Mouse (Mus musculus): ENCODE measurements around the gene 4930404N11Rik.

The 4930404N11Rik gene

DNA sequence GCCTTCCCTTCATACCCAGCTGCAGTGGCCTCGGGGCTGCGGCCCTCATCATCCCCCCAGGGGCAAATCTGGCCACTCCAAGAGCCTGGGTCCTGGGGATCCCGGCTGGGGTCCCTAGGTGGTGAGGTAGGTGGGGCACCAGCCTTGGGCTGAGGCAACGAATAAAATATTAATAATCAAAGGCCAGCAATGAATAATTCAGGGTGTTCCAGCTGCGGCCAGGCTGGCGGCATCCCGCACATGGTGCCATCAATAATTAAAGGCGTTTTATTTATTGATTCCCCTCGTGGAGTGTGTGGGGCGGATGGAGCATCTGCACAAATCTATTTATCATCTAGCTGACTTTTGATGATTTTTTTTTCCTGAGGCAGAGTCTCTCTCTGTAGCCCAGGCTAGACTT lies 37.9 kb upstream of the 4930404N11Rik start:
- in situ Hi-C loops (cut with MboI; ENCODE audit: unreplicated experiment in 2 of 2) = loop anchor here in 1 of 2 experiments (10.0 kb wide), 1 partner anchor 771 kb away; no protein-coding TSS in a partner anchor

DNA sequence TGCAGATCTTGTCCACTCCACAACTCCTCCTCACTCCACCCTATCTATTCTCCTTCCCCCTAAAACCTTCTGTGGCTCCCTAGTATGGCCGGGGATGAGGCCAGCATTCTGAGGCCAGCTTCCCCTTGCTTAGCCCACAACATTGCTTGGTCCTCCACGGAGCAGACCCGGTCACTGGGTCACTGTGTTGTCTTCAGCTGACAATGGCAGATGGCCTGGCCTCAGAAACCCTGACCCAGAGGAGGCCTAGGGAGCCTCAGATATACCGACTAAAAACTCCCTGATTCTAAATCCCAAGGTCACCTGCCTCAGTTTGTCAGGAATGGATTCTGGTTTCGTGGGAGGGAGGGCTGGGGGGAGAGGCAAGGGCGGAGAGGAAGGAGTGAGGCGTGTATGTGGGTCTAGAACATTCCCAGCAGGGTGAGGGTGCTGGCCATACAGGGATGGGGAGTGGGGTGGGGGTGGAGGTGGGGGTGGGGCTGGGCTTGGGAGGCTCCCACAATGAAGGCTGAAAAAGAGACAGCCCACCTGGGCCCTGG lies 36.7 kb upstream of the 4930404N11Rik start:
- in situ Hi-C loops (cut with MboI; ENCODE audit: unreplicated experiment in 2 of 2) = loop anchor here in 1 of 2 experiments (10.0 kb wide), 1 partner anchor 773 kb away; no protein-coding TSS in a partner anchor

DNA sequence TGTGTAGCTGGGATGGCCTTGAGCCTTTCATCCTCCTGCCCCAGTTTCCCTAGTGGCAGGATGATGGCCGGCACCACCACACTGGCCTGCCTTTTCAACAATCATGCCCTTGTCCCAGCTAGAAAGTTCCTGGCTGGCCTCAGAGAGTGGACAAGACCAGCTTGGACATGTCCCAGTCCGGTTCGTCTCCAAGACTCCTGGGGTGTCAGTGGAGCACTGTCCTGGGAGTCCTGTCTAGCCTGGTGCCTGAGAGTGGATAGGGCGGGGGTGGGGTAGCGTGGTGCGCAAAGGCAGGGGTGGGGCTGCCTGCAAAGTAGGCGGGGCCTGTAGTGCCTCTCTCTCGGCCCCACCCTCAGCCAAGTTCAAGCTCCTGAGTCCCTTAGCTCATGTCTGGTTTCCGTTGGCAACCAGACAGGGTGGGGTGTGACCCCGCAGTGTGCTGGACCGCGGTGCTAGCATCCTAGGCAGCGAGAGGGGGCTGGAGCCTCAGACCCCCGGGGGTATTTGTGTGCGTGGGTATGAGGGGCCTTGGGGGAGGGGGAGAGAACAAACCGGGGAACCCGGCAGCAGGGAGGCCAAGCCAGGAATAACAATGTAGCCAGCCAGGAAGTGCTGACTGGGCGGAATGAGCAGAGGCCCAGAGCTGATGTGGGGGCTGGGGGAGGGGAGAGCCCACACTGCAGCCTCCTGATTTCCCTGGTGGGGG lies 36.1 kb upstream of the 4930404N11Rik start:
- in situ Hi-C loops (cut with MboI; ENCODE audit: unreplicated experiment in 2 of 2) = loop anchor here in 1 of 2 experiments (10.0 kb wide), 1 partner anchor 773 kb away; no protein-coding TSS in a partner anchor

DNA sequence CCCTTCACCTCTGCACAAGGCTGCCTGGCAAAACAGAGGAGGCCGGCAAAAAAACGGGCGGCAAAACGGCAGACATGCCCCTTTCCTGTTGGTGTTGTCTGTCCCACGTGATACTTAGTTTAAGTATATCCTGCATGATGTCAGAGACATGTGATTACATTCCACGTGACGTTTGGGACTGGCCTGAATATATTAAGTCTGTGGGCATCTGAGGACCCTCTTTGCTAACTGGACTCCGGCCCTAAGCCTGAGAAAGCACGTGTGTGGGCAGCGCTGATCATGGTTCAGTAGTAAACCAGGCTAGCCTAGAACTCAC lies 35.5 kb upstream of the 4930404N11Rik start:
- in situ Hi-C loops (cut with MboI; ENCODE audit: unreplicated experiment in 2 of 2) = loop anchor here in 1 of 2 experiments (10.0 kb wide), 1 partner anchor 774 kb away; no protein-coding TSS in a partner anchor

DNA sequence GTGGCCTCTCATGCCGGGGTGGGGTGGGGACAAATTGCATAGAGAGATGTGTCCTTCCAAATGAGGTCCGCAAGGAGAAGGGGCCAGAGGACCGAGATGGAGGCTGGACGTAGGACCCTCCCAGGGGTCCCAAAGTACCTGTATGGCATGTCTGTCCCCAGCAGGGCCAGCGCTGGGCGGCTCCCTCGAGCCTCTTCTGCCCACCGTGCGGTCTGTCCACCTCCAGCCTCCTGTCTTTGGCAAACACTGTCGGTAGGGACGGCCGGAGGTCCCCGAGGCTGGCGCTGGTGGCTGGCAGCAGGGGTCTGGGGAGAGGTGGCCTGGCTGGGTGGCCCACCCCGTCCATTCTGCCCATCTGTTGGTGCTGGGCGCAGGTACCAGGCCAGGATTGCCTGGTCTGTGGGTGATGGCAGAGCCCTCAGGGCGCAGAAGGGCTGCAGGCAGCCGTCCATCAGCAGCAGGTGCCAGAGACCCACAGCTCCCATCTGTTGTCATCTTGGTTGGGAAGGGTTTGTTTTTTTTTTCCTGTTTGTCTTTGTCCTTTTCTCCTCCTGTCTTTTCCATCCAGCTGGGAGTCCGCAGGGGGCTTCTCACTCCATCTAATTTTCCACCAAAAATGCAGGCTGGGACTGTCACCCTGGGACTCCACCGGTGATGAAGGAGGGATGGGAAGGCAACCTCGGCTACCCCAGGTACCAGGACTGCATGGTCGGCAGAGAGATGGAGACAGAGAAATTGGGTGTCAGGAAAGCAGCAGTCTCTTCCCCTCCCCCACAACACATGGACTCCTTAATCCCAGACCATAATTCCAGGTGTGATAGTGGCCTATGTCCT lies 35.0 kb upstream of the 4930404N11Rik start:
- in situ Hi-C loops (cut with MboI; ENCODE audit: unreplicated experiment in 2 of 2) = loop anchor here in 1 of 2 experiments (10.0 kb wide), 1 partner anchor 774 kb away; no protein-coding TSS in a partner anchor

DNA sequence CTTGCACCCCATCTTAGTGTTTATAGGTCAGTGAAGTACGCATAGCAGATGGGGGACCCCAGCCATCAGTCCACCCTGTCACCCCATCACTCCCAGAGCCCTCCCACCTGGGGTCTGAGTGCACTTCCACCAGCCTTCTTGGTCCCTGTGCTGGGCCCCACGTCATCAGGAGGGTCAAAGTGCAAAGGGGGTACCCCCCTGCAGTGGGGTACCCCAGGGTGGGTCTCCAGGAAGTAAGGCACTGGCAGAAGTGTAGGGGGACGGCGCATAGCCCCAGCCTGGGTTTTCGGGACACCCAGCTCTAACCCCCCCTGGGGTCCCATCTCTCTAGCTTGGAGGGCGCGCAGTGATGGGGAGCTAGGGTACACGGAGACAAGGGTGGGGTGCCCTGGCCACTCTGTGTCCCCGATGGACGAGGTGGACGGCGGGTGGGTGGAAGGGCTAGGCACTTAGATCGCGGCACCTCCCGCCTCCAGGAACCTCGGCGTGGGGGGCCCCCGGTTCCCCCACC lies 34.2 kb upstream of the 4930404N11Rik start:
- in situ Hi-C loops (cut with MboI; ENCODE audit: unreplicated experiment in 2 of 2) = loop anchor here (5.0 to 25.0 kb wide), 4 partner anchors 132 to 1237 kb away; partner anchors contain the start of gene Tdg (in 1 of the 2)

DNA sequence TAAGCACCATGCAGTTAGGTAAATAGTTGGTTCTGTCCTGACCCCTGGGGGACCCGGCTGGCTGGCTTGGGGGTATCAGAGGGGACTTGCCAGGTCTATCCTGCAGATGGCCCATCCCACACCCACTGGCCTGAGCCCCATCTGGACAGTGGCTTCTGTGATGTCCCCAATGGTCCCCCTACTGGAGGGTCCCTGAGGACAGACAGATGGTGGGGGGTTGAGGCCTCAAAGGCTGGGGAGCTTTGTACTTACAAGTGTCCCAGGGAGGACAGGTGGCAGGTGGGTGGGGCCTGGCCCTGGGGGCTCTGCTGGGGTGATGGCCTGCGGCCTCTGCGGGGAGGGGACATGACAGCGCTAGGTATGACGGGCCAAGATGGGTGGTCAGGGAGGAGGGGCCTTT lies 33.7 kb upstream of the 4930404N11Rik start:
- in situ Hi-C loops (cut with MboI; ENCODE audit: unreplicated experiment in 2 of 2) = loop anchor here in 1 of 2 experiments (5.0 to 25.0 kb wide), 3 partner anchors 133 to 1238 kb away; partner anchors contain the start of gene Tdg

DNA sequence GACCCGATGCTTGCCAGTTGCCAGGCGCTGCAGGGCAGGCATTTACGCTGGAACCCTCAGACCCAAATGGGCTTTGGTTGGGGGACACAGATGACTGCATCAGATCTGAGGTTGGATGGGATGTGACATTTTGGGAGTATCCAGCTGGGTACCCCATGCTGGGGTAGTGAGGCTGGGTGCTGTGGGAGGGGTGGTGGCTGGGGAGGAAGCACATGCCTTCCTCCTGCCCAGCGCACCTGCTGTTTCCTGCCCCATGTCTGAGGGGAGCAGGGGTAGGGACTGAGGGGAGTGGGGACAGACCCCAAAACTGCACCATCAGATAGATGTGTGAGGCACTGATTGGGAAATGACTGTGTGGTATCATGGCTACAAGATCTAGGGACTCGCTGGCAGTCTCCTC lies 31.1 kb upstream of the 4930404N11Rik start:
- in situ Hi-C loops (cut with MboI; ENCODE audit: unreplicated experiment in 2 of 2) = loop anchor here in 1 of 2 experiments (5.0 to 25.0 kb wide), 3 partner anchors 136 to 1241 kb away; partner anchors contain the start of gene Tdg

DNA sequence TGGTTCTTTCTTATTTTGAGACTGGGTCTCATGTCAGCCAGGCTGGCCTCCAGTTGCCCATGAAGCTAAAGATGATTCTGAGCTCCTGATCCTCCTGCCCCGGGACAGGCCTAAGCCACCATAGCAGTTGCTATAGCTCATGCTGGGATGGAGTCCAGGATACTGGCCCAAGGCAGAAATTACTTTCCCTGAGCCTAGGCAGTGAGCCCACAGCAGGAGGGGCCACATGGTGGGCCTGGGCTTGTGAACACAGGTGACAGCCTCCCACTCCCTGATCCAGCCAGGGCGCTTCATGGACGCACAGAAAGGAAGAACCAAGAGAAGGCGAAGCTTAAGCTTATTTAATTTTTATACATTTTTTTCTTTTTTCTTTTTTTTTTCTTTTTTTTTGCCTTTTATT lies 30.2 kb upstream of the 4930404N11Rik start:
- in situ Hi-C loops (cut with MboI; ENCODE audit: unreplicated experiment in 2 of 2) = loop anchor here in 1 of 2 experiments (5.0 to 25.0 kb wide), 3 partner anchors 136 to 1241 kb away; partner anchors contain the start of gene Tdg

DNA sequence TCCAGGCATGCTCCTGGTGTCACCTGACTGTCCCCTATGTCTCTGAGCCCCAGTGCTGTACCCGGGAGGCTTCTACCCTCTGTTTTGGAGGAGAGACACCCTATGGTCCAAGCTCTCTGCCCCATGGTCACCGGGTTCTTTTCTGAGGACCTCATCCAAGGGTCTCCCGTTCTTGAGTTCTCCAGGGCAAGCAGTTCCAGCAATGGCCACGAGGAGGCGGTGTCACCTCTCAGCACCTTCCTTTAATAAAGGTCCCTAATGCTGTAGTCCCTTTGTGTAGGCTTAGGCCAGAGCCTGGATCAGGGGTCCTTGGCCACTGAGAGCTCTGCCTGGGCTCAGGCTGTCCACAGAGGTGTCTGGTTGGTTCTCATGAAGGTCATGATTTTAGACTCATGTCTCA lies 29.5 kb upstream of the 4930404N11Rik start:
- in situ Hi-C loops (cut with MboI; ENCODE audit: unreplicated experiment in 2 of 2) = loop anchor here in 1 of 2 experiments (5.0 to 25.0 kb wide), 3 partner anchors 137 to 1242 kb away; partner anchors contain the start of gene Tdg

DNA sequence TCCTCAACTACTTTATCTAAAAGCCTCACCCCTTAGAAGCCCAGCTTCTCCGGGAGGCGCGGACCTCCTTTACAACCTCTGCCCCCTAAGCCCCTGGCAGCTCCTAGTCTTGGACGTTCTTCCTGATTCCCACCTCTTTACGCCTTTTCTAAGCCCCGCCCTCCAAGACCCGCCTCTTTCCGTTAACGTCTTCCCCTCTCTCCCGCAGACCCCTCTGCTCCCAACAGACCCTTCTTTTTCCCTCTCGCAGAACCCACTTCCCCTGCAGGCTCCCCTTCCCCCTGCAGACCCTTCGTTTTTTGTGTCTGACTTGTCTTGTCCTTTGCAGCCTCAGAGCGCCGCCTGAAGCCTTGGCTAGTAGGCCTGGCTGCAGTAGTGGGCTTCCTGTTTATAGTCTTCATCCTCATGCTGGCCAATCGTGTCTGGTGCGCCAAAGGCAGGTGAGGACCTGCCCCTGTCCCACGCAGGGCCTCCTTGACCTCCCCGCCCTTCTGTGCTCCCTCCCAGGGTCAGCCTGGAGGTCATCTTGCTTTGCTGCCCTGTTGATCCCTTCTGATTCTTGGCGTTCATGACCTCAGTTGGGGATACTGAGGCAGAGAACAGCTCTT lies 27.9 kb upstream of the 4930404N11Rik start:
- in situ Hi-C loops (cut with MboI; ENCODE audit: unreplicated experiment in 2 of 2) = loop anchor here (5.0 to 25.0 kb wide), 4 partner anchors 59 to 1244 kb away; partner anchors contain the start of genes Gna11 (in 1 of the 2) and Tdg (in 1 of the 2)

DNA sequence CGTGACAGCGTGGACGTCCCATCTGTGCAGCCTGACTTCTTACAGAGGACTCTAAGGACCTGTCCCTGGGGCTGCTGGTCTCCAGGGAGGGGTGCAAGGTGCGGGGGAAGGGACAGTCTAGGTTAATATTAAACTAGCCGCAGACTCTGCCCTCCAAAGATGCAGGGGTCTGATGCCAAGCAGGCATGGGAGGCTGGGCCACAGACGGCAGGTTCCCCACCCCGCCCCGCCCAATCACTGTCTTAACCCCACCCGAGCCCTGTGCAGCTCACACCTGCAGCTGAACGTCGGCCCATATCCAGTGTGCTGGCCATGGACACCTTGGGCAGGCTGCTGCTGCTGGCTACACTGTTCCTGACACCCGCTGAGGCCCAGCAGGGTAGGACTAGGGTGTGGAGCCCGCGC lies 27.2 kb upstream of the 4930404N11Rik start, which contains the start of gene Smim24:
Gene Smim24, plus strand, starts transcription at position 271 of the 405 bp plus-strand sequence.
- in situ Hi-C loops (cut with MboI; ENCODE audit: unreplicated experiment in 2 of 2) = loop anchor here (5.0 to 25.0 kb wide), 4 partner anchors 60 to 1245 kb away; partner anchors contain the start of genes Gna11 (in 1 of the 2) and Tdg (in 1 of the 2)

DNA sequence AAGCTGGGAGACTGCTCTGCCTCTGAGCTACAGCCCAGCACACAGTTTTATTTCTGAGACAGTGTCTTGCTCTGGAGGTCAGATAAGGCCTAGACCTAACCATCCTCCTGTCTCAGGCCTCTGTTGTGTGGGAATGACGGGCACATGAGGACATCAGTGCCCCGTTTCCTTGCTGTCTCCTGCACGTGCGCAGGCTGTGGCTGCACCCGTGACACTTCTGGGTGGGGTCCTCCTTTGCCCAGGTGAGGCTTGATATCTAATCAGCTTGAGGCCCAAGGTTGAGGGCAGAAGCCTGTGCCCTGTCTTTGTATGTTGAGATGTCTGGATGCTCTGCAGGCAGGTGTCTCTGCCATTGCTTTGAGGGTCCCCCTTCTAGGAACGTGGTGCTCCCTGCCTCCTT lies 26.7 kb upstream of the 4930404N11Rik start:
- in situ Hi-C loops (cut with MboI; ENCODE audit: unreplicated experiment in 2 of 2) = loop anchor here (5.0 to 25.0 kb wide), 4 partner anchors 60 to 1245 kb away; partner anchors contain the start of genes Gna11 (in 1 of the 2) and Tdg (in 1 of the 2)

DNA sequence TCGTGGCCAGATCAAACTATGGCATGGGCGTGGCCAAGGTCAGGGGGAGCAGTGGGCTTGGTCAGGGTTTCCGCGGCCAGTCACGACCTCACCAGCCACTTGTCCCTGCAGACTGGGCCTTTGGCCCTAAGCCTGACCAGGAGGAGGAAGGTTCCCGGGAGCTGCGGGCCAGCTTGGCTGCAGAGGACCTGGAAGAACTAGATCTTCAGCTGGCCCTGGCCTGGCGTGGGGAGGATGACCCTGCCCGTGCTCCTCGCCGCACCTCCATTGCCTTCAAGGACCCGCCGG lies 25.0 kb upstream of the 4930404N11Rik start:
- in situ Hi-C loops (cut with MboI; ENCODE audit: unreplicated experiment in 2 of 2) = loop anchor here (5.0 to 25.0 kb wide), 4 partner anchors 62 to 1247 kb away; partner anchors contain the start of genes Gna11 (in 1 of the 2) and Tdg (in 1 of the 2)

DNA sequence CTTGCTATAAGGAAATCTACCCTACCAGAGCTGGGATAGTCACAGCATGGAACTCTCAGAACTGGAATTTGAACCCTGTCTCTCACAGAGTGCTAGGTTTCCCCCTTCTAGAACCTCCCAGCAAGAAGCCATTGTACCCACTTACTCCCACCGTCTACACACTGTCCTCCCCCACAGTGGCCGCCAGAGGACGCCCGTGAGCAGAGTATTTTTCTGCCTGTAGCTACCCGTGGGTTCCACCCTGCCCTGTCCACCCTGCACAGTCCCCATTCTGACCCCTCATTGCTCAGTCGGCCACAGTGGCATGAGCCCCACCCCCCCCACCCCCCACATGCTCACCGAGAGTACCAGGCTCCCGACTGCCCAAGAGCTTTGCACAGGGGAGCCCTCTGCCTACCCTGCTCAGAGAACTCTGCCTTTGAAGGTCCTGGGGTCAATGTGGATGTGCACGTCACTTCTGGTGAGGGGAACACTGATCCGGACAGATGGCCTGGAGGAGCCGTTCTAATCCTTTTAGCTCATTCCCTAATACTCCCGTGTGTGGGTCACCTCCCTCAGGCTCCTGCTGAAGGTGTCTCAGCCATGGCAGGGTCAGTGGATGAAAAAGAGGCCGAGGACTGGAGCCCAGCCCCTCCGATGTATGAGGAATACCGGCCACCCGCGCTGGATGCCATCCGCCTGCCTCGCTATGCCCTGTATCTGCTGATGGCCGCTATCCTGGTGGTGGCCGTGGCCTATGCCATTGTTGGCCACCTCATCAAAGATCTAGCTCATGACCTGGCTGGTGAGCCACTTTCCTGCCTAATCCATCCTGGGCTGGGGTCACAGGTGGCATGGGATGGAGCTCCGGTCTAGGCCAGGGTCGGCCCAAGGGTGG lies 24.4 kb upstream of the 4930404N11Rik start:
- in situ Hi-C loops (cut with MboI; ENCODE audit: unreplicated experiment in 2 of 2) = loop anchor here (5.0 to 25.0 kb wide), 4 partner anchors 62 to 1247 kb away; partner anchors contain the start of genes Gna11 (in 1 of the 2) and Tdg (in 1 of the 2)

DNA sequence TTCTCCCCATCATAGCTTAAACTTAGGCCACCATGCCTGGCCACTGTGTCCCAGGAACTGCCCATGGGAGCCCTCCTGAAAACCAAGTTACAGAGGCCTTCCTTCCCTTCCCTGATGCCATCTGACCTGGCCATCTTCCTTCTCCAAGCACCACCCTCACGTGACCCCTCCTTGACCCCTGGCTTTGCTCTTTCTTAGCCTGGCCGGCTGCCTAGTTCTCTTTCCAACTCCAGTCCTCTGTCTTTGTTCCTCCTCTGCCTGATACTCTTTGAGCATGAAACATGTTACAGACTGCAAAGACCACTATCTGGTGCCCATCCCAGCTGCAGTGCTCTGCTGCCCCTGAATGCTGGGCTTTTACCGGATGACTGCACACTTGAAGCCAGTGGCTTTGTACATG lies 23.8 kb upstream of the 4930404N11Rik start:
- in situ Hi-C loops (cut with MboI; ENCODE audit: unreplicated experiment in 2 of 2) = loop anchor here in 1 of 2 experiments (25.0 kb wide), 1 partner anchor 1248 kb away; the partner anchor contains the start of gene Tdg

DNA sequence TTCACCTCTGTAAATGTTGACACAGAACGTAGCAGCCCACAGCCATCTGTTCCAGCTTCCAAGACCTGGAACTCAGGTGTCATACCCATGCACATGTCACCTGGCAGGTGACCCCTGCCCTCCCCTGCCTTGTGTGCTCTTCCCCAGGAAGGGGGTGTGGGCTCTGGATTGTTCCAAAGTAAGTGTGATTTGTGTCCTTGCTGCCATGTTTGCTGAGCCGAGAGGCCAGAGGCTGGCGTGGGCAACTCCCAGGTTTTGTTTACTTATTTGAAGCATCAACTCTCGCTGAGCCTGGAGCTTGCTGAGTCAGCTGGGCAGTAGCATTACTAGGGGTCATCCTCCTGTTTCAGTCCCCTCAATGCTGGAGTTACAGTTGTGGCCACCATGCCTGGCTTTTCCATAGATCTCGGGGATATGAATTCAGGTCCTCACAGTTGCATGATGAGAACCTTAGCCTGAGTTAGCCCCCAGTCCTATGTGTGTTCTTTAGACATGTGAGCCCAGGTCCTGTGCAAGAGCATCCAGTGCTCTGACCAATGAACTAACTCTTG lies 23.0 kb upstream of the 4930404N11Rik start, which contains the start of gene Gm48552:
Gene Gm48552, plus strand, starts transcription at position 501 of the 551 bp plus-strand sequence.
- in situ Hi-C loops (cut with MboI; ENCODE audit: unreplicated experiment in 2 of 2) = loop anchor here in 1 of 2 experiments (25.0 kb wide), 1 partner anchor 1249 kb away; the partner anchor contains the start of gene Tdg

DNA sequence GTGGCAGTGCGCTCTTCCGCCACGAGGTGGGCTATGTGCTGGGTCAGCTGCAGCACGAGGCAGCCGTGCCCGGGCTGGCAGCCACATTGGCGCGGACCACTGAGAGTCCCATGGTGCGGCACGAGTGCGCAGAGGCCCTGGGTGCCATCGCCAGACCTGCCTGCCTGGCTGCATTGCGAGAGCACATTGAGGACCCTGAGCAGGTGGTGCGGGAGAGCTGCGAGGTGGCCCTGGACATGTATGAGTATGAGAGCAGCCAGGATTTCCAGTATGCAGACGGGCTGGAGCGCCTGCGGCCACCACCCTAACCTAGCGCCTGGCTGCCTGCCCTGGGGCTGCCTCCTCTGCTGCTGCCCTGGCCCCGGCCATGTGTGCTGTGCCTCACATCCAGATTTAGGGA lies 22.1 kb upstream of the 4930404N11Rik start:
- in situ Hi-C loops (cut with MboI; ENCODE audit: unreplicated experiment in 2 of 2) = loop anchor here in 1 of 2 experiments (25.0 kb wide), 1 partner anchor 1250 kb away; the partner anchor contains the start of gene Tdg

Measured in v-Abl transformed pro-B cells (cell line).